Mouse (Mus musculus) E14TG2a.4 (cell line): ENCODE data around the gene Ceacam18.
A peak's percentile ranks its signal among the peaks of the same experiment; 100 is the strongest.

Experiments
- H3K27me3 ChIP-seq: 2 replicates; pipeline ENCODE4 v1.6.1; 2014; ENCODE audit warnings: low read length, control low read depth; ENCODE audit not compliant: insufficient read depth
- H3K36me3 ChIP-seq: 2 replicates; pipeline ENCODE4 v1.6.1; 2014; ENCODE audit warnings: low read length, control low read depth; ENCODE audit not compliant: insufficient read depth
- H3K4me1 ChIP-seq: replicated peaks from 2 replicates; pipeline ENCODE4 v1.6.1; 2014; ENCODE audit warnings: low read depth, low read length, control low read depth
- H3K4me3 ChIP-seq: replicated peaks from 2 replicates; pipeline ENCODE4 v1.5.1; 2014; ENCODE audit warnings: mild to moderate bottlenecking, low read length
- H3K9me3 ChIP-seq: 2 replicates; pipeline ENCODE4 v1.6.1; 2014; ENCODE audit warnings: low read length, control low read depth
- CTCF ChIP-seq: conservative IDR thresholded peaks from 2 replicates; pipeline ENCODE4 v1.5.1; 2014; ENCODE audit warnings: low read length
- NANOG ChIP-seq: IDR thresholded peaks from 2 replicates; pipeline ENCODE4 v1.6.1; 2014; ENCODE audit warnings: borderline replicate concordance, low read length, mixed read lengths
- POU5F1 ChIP-seq: IDR thresholded peaks from 2 replicates; pipeline ENCODE4 v1.6.1; 2014; ENCODE audit warnings: low read length, borderline replicate concordance

Ceacam18 gene

DNA sequence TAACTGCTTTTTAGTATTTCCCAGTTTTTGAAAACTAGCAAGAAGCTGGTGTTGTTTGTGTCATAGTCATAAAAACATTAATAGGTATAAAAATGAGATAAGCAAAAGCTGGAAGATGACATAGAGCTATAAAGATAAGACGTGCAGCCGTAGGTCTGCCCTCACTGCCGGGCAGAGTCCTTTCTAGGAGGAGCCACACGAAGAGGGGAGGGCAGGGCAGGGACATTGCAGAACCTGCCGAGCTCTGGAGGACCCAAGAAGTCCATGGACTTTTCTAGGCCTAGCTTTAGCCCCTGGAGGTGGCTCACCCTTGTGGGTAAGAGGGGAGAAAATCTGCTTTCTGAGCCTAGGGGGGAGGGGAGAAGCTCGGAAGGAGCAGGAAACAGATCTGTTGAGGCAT, at the start of gene Ceacam18:
TSS of gene Ceacam18 (plus strand) at position 208 of the 400 bp plus-strand sequence.
- Histone ChIP-seq H3K4me1 (peaks cover 14% of the 10 kb centered on the region), H3K27me3 (no peaks in the 10 kb centered on the region), H3K4me3 (no peak within 1 kb of the TSS), H3K36me3 (no peaks in the 10 kb centered on the region), H3K9me3 (no peaks in the 10 kb centered on the region)
- TF ChIP-seq NANOG (no peak), CTCF (no peak), POU5F1 (no peak)

DNA sequence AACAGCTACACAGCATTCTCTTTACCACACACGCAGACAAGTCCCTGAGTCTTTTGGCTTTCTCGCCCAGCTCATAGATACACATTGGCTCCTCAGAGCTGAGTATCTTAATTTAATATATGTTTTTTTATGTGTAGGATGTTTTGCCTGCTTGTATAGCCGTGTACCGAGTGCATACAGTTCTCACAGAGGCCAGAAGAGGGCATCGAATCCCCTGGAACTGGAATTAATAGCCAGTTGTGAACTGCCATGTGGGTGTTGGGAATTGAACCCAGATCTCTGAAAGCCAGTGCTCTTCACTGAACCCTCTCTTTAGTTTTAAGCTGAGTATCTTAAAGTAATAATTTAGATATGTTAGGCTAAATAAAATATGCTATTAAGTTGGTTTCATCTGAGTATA, 49.7 kb upstream of the Ceacam18 start:
- H3K36me3 ChIP-seq, result peaks cover 61% of the 10 kb centered on the region
- TF ChIP-seq NANOG (no peak), CTCF (peak; percentile 31), POU5F1 (no peak)
- H3K9me3 ChIP-seq, result no peaks in the 10 kb centered on the region
- no peaks in the 10 kb centered on the region for H3K27me3 ChIP-seq
- no peak overlapping the region for H3K4me3 ChIP-seq
- peaks cover 25% of the 10 kb centered on the region for H3K4me1 ChIP-seq

DNA sequence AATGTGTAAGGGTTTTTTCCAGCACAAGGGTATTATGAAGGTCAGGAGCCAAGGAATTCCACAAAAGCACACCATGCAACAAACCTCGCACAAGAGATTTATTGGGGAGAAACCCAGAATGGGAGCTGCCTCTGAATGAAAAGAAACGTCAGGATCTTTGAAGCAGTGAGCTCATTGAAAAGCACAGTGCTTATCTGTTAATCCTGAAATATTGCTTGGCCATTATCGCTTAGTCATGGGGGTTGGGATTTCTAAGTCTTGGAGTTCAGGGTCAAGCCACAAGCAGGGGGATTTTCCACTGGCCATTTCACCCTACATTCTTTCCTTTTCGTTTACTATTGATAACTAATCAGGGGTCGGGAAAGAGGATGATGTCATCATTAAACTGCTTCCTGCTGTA, 32.6 kb upstream of the Ceacam18 start:
- Histone ChIP-seq H3K36me3 (no peaks in the 10 kb centered on the region), H3K9me3 (peaks cover 6% of the 10 kb centered on the region; the same call in 1 of the 2 replicates), H3K4me3 (peak overlapping the region; percentile 61), H3K4me1 (peaks cover 65% of the 10 kb centered on the region), H3K27me3 (no peaks in the 10 kb centered on the region)
- no peak for TF ChIP-seq POU5F1
- no peak for TF ChIP-seq NANOG
- no peak for TF ChIP-seq CTCF

DNA sequence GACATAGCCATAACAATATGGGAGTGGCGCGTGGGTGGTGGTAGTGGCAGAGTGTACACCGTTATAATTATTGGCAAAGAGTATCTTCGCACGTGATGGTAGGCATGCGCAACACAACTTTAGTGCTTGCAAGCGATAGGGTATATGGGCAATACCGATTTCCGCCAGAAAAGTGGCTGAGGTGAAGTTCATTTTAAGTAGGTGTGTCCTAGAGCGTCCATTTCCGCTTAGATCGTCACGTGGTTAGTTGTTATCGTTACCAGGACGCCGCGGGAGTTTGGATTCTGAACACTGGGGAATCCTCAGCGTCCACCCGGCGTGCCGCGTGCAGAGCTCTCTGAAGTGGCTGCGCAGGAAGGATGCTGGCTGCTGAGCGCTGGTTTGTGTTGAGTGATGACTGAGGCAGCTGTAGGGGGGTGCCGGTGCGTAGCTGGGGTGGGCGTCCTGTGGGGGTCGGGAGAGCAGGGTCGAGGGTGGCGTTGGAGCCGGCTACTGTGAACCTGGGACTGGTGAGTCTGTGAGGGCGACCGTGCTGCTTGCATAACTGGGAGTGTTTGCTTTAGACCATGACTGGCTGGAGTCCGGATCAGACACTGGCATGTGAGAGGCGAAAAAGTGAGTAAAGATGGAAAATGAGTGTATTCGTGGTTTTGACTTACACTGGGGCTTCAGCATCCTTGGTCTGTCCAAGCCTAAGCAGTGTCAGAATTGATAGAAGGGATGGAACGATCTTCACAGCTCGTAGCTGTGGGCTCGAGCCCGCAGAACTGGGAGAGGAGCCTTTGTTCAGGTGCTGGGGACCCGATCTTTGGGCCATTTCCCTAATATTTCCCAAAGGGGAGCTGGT, 27.4 kb upstream of the Ceacam18 start, which contains the start of gene Zfp819:
TSS of gene Zfp819 (plus strand) at position 274 of the 847 bp plus-strand sequence.
- TF ChIP-seq NANOG (0 out of 2 replicates have a peak, but pooled peaks have one; percentile 37), CTCF (no peak), POU5F1 (no peak)

DNA sequence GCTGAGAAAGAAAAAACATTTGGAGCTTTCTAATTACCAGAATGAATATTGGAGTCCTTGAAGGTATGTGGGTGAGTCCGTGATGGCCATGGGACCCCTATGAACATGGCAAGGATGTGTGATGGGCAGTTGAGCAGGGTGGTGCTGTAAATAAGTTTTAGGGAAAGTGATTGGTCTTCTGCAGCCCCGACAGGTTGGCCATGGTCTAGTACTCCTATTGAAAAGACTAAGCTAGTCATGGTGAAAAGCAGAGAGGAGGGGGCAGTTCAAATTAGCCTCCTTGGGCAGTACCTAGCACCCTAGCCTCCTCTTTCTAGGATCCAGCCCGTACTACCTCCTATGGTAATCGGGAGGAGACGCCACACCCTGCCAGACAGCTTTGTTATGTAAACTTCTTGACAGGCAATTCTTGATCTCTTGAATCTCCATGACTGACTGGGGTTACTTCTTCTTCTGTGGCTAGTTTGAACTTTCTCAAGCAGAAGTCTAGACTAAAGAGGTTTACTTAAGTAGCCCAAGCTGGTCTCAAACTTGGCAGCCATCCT, 26.7 kb upstream of the Ceacam18 start:
- no peak for TF ChIP-seq NANOG
- no peak for TF ChIP-seq POU5F1
- TF ChIP-seq CTCF, result no peak
- H3K4me1 ChIP-seq, result peaks cover 63% of the 10 kb centered on the region
- H3K9me3 ChIP-seq, result peaks cover 6% of the 10 kb centered on the region; the same call in 1 of the 2 replicates
- no peaks in the 10 kb centered on the region for H3K27me3 ChIP-seq
- peak overlapping the region; percentile 85 for H3K4me3 ChIP-seq
- peaks cover 21% of the 10 kb centered on the region for H3K36me3 ChIP-seq

More for the DNA sequence above, 27.4 kb upstream of the Ceacam18 start, which contains the start of gene Zfp819:
- Histone ChIP-seq H3K4me3 (peak within 1 kb of the TSS; percentile 85), H3K9me3 (peaks cover 6% of the 10 kb centered on the region; the same call in 1 of the 2 replicates), H3K4me1 (peaks cover 62% of the 10 kb centered on the region), H3K27me3 (no peaks in the 10 kb centered on the region), H3K36me3 (peaks cover 14% of the 10 kb centered on the region)

DNA sequence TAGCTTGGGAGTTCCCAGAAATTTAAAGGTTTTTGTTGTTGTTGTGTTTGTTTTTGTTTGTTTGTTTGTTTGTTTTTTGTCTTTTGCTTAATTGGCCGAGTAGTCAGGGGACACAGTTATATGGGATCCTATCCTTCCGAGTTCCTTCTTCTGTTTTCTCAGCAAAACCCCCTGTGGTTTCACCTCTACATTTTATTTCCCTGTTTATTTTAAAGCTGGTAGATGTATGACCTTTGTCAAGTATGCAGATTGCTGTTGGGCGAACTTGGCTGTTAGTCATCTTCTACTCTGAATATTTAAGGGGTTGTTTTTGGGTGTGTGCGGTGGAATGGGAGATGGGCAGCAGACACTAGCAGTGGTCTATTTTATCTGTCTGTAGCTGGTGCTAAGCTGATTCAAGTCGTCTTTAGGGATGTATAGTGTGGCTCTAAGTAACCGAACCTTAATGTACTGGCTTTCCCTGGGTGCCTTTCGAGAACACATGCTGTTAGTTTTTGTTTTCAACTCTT, 26.1 kb upstream of the Ceacam18 start:
- Histone ChIP-seq H3K36me3 (peaks cover 27% of the 10 kb centered on the region), H3K27me3 (no peaks in the 10 kb centered on the region), H3K4me3 (peak overlapping the region; percentile 85), H3K4me1 (peaks cover 59% of the 10 kb centered on the region), H3K9me3 (peaks cover 6% of the 10 kb centered on the region; the same call in 1 of the 2 replicates)
- TF ChIP-seq POU5F1 (no peak), NANOG (no peak), CTCF (no peak)

DNA sequence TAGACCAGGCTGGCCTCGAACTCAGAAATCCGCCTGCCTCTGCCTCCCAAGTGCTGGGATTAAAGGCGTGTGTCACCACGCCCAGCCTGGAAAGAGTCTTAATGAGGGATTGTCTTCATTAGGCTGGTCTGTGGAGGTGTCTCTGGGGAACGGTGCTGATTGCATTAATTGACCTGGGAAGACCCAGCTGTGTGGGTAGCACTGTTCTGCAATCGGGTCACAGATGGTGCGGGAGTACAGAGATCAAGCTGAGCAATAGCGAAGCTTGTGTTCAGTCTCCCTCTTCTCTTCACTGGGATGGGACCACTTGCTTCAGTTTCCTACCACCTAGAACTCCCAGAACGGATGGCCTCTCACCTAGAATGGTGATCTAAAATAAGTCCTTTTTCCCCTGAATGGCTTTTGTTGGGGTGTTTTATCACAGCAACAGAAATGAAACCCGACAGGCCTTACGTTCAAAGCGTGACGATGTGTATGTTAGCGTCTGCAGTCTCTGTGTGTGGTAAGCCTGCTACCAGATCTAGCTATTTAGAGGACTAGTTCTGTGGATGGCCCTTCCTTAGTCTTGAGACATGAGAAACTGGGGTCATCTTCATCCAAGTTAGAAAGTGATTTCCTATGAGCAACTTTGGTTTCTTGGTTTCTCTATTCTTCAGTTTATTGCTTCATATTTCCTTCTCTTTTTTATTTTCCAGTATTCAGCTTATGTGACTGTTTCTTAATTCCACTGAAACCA, 20.5 kb upstream of the Ceacam18 start:
- Histone ChIP-seq H3K27me3 (no peaks in the 10 kb centered on the region), H3K4me3 (no peak overlapping the region), H3K9me3 (no peaks in the 10 kb centered on the region), H3K4me1 (peaks cover 47% of the 10 kb centered on the region), H3K36me3 (peaks cover 82% of the 10 kb centered on the region)
- no peak for TF ChIP-seq CTCF
- no peak for TF ChIP-seq NANOG
- TF ChIP-seq POU5F1, result no peak

DNA sequence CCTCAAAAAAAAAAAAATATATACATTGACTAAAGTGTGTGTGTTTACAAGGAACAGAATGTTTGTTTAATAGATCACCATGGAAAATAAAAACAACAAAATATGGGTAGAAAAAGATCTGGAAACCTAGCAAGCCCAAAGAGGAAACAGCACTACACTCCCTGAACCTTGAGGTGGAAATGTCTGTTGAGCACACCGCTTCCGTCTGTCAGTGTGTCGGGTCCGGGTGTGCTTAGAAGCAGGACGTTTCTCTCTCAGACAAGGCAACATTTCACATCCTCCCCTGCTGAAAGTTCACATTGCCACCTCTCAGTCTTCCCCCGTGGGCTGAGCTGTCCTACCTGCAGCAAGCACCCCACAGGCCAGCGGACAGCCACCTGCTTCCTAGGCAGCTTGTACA, 11.6 kb upstream of the Ceacam18 start:
- Histone ChIP-seq H3K9me3 (no peaks in the 10 kb centered on the region), H3K36me3 (peaks cover 31% of the 10 kb centered on the region), H3K27me3 (no peaks in the 10 kb centered on the region), H3K4me1 (peaks cover 11% of the 10 kb centered on the region), H3K4me3 (no peak overlapping the region)
- TF ChIP-seq NANOG (no peak), CTCF (no peak), POU5F1 (no peak)
